Mouse (Mus musculus) telencephalon, adult 2 months (tissue): ENCODE measurements around the gene Fez2.

Experiments
- DNase-seq: peaks from one replicate; pipeline ENCODE4 v3.0.0-alpha.2; 2011; ENCODE audit warnings: low read depth, low spot score

Gene Fez2

DNA sequence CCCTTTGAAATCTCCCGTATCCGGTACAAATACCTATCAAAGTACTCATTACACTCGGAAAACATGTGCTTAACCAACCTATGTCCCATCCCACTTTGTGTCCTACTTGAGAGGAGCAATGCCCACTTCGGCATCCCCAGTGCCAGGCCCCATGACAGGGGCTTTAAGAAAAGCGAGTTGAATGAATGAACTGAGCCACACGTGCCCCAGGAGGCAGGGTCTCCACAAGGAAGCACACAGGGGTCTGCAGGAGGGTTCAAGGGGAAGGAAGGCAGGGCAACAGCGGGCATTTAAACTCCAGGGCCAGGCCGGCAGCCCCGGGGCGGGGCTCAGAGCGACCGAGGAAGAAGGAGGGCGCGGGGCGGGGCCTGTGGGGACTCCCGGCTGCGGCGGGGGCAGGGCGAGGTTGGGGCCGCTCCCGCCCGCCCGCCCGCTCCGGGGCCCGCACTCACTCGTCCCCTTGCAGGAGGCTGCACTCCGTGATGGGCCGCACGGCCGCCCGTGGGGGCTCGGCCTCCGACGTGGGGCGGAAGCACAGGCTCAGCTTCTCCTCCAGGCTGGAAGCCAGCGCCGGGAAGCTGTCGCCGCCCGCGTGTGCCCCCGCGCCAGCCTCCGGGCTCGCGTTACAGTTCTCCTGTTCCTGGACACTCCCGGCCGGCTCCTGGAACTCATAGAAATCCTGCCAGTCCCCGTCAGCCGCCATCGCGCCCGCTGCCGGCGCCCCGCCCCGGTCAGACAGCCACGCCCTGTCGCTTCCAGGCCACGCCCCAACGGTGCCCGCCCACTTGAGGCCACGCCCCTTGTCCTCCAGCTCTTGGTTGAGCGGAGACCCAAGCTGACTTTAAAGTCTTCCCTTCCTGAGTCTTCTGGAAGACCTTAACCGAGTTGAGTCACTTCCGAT lies at the start of gene Fez2:
Fez2 (minus strand) TSS at position 772 of the 901 bp plus-strand sequence.
- peak; percentile 61 for DNase-seq

DNA sequence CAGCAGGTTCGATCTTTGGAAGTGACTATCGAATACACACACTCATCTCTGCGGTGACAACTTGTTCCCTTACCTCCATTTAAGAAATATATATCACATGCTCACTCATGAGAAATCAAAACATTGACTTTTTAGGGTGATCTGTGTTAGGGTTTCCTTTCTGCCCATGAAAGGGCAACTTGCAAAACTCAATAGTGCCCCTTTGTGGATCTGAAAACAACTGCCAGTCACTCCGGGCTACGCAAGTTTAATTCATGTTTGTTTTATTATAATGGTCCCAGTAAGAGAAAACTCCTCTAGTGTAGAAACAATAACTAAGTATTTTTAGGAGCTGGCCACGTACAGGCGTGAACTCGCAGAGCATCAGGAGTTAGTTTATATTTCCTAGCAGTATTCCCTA lies 47.5 kb upstream of the Fez2 start:
- DNase-seq, result no peak

DNA sequence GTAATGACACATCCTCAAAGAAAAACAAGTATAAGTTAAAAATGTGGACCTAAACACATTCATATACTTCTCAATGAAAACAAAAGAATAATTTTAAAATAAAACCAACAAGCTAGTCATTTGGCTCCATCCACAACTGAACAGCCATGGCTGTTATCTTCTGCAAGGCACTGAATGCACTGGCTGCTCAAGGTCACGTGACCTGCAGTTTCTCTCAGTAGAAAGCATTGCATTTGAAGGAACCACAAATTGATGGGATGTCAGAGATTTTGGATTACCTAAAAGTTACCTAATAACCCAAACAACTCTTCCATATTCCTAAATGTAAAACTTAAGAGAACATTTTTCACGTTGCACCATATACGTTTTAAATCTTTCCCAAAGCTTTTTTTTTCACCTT lies 47.1 kb upstream of the Fez2 start:
- no peak for DNase-seq

DNA sequence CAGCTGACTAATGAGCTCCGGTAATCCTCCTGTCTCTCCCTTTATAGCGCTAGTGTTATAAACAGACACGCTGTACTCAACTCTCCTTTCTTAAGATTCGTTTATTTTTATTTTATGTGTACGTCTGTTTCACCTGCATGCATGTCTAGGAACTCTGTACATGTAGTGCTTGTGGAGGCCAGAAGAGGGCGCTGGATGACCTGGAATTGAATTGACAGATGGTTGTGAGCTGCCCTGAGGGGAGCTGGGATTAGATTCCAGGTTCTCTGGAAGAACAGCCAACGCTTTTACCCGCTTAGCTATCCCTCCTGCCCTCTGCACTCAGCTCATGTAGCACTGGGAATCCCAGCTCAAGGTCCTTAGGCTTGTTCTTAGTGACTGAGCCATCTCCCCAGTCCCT lies 42.2 kb upstream of the Fez2 start:
- DNase-seq, result no peak

DNA sequence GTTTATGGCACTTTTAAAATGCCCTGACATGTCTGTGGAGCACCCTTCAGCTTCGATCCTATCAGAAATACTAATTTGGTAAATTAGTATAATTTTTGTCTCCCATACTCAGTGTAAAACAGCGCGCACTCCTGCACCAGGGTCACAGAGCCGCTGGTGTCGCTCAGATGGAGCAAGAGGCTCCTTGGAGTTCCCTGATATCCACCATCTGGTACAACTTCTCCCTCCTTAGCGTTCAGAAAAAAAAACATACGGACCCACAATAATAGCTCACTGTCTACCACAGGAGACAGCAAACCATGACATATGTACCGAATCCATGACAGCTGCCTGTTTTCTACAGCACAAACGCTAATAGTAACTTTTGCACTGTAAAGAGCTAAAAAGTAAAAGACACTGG lies 37.6 kb upstream of the Fez2 start:
- DNase-seq, result no peak

DNA sequence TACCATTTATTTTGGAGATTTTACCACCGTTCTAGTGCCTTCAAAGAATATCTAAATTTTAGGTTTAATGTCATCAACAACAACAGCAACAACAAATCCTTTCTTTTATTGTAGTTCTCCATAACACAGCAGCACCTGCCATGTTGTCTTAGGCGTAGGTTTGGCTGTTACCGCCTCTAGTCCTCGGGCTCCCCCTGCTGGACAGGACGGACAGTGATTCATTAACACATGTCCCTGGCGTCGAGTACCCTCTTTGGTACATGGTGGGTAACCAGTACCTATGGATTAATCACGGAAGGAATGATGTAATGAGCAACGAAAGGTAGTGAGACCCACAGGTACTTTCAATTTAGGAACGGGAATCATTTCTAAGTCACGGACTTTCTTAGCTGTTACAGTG lies 37.2 kb upstream of the Fez2 start:
- DNase-seq, result peak; percentile 19

DNA sequence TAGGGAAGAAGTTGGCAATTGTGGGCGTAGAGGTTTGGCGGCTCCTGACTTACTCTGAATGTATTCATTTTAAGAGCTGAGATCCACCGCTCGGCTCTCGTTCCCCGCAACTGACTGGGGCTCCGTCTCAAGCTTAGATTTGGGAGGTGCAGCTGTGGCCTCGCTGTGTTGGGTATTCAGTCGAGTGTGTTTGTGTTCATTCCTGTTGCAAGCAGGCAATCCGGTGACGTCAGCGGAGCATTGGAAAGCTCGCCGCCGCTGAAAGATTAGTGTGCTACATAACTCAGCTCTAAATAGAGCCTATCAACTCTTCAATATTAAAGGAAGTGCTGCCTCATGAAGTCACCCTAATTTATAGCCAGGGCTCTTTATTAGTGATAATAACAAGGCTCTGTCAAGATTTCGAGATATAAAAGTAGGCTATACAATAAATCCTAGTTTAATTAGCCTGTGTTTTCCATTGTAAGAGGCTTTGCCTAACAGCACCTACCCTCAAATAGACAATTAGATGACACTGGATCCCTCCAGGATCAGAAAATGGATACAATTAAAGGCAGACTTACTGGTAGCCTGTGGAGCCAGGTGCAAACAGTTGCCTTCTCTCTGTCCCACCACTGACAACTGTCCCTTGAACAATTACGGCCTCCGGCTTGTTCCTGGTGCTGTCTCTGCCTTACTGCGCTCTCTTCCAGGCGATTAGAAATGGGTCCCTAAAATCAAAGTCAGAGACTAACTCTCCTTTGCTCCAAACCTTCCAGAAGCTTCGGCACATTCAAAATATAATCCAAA lies 36.4 kb upstream of the Fez2 start:
- peak; percentile 34 for DNase-seq

DNA sequence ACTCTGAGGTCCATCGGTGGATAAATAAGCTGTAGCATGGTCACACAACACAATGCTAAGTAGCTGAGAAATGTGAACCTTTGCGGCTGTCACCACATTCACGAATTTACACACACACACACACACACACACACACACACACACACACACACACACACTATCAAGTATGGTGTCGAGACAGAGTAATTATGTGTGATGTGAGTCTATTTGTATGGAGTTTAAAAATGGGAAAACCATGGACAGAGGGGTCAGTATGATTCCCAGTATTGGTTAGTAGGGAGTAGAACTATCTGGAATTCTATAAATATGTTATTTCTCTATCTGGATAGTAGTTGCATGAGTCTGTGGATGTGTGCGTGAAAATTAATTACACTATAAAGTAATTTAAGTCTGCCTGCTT lies 35.6 kb upstream of the Fez2 start:
- DNase-seq, result no peak

DNA sequence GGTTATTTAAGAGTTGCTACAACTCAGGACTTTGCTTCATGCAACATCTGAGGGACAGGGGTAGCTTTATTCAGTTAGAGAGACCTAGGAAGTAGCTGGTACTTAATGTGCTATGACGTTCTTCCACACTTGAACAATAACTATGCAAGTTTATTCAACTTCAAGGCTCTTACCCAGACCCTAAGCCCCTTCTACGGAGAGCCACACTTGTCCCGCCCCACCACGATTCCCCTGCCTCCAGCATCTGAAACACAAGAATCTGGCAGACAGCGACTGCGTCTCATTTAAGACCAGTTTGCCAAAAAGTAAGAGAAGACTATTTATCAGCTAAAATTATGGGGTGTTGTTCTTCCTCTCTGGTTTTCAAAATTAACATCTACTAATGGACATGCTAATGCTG lies 33.9 kb upstream of the Fez2 start:
- no peak for DNase-seq

DNA sequence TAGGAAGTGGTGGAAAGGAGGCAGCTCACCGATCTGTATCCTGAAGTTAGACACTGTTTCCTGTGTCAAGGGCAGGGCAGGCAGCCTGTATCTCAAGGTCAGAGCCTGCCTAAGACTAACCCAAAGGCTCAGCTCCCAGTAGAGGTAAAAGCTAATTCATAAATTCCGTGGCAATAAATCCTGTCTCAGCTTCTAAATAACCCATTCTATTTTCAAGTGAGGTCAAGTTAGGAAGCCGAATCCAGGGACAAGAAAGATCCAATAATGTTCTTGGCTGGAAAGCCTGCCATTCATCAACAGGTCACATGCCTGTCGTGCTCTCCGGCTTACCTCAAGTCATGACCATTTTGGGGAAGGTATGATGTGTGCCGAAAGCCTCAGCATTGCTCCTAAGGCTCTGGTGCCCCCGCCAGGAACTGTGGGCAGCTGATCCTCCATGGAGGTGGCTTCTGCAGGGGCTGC lies 33.4 kb upstream of the Fez2 start:
- DNase-seq, result no peak

DNA sequence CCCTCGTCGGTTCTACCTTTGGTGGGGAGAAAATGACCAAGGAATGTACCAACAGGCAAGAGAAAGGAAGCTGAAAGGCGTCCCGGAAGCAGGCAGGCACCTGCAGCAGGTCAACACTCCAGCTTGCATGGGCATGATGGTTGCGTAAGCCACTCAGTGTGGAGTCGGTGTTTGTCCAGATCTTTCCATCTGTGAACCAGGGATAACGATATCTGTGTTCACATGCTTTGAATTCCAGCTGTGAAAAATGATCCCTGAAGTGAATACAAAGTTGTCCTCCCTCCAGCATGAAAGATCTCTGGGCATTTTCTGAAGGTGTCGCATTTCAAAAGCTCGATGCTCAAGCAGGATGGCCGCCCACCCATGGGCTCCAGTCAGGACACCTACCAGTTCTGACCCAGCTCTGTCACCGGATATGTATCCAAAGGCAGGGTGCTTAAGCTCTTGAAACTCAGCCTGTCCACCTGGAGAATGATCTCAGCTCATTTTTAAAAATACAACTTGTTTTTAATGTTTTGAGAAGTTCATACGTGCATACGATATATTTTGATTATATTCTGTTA lies 31.8 kb upstream of the Fez2 start:
- no peak for DNase-seq

DNA sequence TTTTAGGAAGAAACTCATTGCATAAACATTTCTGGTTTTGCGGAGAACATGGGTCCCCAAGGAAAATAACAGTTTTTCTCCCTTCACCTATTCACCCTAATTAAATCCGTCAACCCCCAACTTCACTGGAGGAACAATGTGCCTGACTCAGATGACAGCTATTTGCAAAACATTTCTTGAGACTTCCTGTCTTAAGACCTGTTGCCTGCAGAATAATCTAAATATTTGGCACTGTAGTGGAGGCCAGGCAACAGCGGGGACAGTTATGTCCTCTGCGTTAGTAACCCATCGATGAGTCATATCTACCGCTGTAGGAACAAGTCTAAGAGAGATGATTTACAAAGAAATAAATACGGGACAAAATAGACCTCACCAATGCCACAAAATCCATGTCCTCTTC lies 26.9 kb upstream of the Fez2 start:
- DNase-seq, result no peak

DNA sequence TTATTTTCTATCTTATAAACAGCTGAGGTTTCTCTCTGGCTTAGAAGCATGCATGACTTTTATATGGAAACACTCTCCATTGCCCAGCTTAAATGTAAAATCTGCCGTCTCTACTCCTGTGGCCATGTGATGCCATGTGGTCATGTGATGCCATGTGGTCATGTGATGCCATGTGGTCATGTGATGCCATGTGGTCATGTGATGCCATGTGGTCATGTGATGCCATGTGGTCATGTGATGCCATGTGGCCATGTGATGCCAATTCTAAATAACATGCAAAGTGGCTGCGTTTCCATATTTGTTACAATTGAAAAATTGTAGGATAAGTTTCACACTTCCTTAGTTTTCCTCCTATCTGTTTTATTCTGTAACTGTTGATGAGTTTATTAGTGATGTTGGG lies 22.8 kb upstream of the Fez2 start:
- DNase-seq, result no peak

DNA sequence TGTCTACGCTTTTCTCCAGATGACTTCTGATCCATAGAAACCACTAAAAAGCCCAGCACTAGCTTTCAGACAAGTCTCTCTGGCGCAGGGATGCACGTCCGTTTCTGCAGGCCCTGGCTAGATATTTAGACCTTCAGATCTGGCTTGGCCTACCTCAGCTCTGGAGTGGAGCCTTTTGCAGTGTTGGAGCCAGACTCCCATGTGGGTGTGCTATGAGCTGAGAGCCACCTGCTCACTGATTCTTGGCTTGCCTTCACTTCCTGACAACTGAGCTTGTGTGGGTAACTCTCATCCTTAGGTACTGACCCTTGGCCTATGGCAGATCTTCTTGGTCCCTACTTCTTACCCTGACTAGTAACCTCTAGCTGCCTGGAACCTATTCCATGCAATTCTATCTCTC lies 19.2 kb upstream of the Fez2 start:
- no peak for DNase-seq

DNA sequence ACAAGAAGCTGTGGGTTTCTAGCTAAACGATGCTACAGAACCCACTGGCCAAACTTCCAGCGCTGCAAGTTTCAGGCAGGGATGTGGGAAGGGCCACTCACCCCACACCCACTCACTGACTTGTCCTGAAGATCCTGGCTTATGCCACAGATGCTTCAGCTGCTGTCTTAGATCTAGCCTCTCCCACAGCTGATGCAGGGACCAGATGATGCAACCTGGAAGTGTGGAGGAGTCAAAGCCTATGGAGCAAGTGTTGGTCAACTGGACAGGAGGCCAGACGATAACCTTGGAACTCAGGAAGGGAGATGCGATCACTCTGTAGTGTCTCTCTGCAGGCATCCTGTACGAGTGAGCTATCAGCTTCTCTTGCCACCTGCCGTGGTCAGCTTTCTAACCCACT lies 17.7 kb upstream of the Fez2 start:
- no peak for DNase-seq

DNA sequence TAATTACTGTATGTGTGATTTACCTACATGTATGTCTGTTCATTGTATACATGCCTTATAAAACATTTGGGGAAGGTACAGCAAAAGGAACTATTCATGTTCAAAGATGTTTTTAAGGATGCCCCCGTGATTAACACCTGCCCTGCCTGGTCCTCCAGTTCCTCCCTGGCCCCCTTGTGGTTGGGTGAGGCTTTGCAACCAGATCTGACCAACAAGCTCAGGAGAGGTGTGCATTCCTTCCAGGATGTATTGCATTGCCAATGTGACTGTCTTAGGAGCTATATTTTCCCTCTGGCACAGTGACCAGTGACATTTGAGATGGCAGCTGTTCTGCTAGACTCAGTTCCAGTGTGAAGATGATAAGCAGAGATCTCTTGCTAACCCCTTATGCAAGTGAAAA lies 16.8 kb upstream of the Fez2 start:
- no peak for DNase-seq

DNA sequence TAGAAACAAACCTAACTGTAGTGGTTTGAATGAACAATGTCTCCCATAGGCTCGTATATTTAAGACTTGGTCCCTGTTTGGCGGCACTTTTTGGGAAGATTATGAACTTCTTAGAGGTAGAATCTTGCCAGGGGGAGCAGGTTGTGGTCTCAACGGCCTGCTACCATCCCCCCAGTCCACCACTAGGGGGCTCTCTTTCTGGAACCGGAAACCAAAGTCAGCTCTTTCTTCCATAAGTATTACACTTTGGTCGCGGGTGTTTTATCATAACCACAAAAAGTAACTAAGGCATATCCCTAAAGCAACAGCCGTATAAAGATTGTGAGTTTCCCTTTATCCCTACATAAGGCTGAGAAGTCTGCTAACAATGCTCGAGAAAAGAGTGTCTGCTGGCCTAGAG lies 12.4 kb upstream of the Fez2 start:
- DNase-seq, result no peak

DNA sequence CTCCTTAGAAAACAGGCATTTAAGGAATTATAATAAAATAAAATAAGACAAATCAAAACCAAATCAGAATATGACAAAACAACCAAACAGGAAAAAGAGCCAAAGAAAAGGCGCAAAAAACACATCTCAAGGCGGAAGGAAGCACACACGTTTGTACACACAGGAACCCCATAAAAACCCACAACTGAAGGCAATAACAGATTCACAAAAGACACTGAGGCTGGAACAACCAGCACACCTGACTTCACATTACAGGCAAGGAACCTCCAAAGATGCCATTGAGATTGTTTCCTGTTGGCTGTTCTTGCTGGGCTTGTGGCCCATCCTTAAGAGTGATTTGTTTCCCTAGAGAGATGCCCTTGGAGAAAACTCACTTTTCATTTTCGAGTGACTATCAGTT lies 11.1 kb upstream of the Fez2 start:
- no peak for DNase-seq

DNA sequence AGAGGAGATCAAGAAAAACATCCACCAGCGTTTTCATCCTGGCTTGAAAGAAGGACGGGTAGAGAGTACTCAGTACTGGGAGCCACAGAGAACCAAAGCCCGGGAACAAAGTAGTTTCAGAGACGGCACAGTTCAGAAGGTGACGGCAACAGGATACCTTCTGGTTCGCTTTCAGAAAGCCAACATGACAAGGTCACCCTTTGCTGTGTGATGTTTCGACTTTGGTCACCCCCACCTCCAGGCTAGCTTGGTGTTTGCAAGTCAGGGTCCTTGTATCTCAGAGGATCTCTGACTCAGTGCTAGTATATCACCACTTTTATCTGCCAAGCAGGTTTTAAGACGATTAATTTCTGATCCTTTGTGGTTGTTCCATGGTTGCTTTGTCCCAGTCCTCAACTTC lies 7.1 kb upstream of the Fez2 start:
- DNase-seq, result no peak

DNA sequence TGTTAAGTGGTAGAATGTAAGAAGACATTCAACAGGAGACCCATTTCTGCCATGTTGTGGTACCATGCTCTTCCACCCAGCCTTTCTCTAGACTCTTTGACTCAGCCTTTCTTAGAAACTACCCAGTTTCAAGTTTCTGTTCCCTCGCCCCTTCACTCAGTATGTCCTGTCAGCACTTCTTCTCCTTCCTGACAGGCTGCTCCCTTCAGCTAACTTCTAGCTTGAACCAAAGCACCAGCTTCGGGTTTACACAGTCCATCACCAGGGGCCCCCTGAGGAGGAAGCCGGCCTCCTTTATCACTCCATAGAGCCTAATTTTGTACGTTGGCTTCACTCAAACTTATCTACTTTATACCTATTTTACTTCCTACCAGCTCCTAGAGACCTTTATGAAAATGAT lies 1.3 kb upstream of the Fez2 start:
- no peak for DNase-seq

DNA sequence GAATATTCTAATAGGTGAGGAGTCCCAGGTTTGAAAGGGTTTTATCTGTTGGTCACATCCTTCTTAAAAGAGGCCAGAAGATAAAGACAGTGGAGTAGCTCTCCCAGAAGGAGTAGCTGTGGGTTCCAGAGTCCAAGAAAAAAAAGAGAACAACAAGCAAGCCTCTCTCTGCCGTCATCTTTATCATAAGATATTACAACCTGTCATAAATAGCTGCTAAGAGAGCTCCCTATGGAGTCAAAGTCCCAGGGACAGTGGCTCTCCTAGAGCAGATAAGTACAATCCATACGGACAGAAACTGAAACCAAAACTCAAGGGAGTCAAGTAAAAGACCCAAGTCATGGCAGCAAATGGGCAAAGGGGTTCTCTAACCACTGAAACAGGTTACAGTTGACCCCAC lies 2.7 kb downstream of the Fez2 start:
- no peak for DNase-seq

DNA sequence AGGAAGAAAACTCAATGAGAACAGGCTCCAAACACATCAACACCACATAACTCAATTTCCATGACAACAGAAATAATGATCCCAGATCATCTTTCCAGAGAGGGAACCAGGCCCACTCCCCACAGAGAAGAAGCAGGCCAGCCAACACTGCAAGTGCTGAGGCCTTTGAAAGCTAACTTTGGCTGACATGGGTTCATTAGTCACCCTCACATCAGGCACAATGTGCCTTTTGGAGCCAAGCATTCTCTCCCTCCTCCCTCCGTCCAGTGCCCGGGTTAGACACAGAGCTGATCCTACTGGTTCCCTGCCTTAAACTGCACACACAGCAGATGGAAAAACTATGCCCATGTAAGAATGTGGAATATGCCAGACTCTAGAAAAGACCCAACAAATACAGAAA lies 8.1 kb downstream of the Fez2 start:
- no peak for DNase-seq

DNA sequence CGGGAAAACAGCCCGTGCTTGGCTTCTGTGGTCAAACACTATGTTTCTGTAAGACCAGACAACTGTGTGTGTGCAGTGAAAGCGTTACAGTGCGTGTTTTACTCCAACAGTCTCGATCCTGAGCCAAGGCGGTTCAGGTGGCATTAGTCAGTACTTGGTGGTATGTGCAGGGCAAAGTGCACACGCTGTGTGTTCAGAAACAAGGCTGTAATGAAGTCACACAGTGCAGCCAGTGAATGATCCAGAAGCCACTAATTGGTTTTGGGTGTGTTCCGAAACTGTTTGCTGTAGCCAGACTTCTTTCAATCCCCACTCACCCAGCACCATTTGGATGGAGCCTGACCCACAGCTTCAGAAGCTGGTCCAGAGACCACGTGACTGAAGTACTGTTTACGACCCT lies 9.6 kb downstream of the Fez2 start:
- DNase-seq, result no peak
